Mouse (Mus musculus) brain, adult 2 months (tissue): ENCODE results near the gene Dcun1d3.

Experiments used
- DNase-seq: peaks from one replicate; pipeline ENCODE4 v3.0.0; 2011; ENCODE audit warnings: low read depth, low spot score

Gene Dcun1d3

DNA sequence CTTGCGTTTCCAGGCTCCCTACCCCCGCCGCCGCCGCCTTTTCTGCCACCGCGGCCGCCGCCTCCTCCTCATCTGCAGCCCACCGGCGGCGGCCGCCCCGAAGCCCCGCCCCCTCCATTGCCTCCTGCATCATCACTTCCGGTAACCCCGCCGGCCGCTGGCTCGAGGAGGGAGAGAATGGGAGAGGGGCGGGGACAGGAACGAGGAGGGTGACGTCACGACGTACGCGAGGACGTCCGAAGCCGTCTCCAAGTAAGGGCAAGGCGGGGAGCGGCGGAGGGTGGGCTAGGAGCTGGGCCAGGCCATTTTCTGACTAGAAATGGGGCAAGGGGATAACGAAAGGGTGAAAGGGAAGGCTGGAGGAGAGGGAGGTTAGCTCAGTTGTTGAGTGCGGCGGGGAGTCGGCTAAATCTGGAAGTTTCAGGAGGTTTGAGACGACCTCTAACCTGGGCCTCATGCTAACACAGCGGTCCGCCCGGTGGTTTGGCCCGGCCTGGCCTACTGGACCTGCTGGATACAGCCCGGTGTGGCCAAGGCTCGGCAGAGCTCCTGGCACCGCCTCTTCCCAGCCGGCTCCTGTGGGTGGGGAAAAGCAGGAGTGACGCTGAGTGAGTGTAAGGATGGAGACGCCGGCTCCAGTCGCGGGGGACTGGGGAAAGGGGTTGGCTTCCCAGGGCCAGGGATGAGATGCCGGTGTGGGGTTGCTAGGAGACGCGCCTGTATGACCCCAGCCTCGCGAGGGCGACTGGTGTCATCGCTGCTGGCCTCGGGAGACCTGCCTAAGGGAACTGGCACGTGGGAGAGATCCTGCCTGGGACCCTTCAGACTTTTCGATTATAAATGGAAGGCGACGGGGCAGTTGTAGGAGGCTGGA lies at the start of gene Dcun1d3, which contains the start of gene Lyrm1:
Gene Dcun1d3 (minus strand): TSS at position 660 of the 874 bp plus-strand sequence.
Gene Lyrm1 (plus strand): TSS at position 223 of the 874 bp plus-strand sequence.
- peak; percentile 99 for DNase-seq

GRCm38 (mm10) chr7:119941569-119941968 lies 45.5 kb upstream of the Dcun1d3 start:
- no peak for DNase-seq

GRCm38 (mm10) chr7:119937036-119937435 lies 40.9 kb upstream of the Dcun1d3 start:
- no peak for DNase-seq

DNA sequence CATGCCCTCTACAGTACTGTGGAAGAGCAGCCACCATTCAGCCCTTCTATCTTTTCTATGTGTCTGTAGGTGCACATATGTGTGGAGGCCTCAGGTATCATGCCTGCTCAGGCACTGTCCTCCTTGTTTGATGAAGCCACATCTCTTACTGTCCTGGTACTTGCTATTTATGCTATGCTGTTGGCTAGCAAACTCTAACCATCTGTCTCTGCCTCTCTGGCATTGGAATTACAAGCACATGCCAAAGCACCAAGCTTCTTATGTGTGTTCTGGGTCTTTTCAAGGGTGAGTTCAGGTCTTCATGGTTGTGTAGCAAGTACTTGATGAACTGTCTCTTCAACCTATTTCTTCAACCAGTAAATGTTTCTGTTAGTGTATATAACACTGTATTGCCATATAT lies 40.2 kb upstream of the Dcun1d3 start:
- no peak for DNase-seq

DNA sequence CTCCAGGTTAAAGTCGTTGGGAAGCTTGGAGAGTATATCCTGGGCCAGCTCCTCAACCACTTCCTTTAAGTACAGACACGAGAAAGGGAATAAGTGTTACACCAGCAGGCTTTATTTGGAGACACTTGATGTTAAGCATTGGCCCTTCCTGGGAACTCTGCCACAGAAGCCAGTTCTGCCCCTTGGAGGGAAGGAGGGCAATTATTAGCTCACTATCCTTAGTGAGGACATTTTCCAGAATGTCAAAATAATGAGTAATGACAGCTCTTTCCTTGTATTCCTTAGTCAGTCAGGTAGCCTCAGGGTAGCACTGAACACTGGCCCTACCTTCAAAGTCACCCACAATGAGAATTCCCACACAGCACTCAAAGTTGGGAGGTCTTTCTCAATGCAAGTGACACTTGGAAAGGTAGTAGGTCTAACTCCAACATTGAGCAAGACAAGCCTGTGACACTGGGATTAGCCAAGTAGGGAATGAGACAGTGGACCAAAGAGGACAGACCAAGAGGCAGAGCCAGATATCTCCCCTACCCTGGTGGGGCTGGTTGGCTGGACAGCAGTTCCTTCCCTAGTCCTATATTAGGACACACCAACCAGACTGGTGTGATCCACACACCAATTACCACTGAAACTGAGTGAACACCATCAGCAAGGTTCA lies 32.8 kb upstream of the Dcun1d3 start:
- no peak for DNase-seq

DNA sequence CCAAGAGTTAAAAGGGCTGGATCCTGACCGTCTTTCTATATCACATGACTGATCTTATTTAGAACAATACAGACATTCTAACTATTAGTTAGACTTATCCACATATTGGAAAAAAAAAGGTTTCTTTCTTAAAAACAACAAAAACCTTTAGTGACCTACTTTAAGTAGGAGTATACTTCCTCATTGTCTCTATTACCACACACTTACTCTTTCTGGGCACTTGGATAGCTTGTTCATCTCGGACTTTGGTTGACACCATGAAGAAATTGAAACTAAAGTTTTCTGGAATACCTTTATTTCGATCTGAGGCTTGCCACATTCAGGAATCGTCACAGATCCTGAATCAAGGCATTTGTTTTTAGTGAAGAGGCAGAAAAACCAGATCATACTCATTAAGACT lies 25.0 kb upstream of the Dcun1d3 start:
- no peak for DNase-seq

DNA sequence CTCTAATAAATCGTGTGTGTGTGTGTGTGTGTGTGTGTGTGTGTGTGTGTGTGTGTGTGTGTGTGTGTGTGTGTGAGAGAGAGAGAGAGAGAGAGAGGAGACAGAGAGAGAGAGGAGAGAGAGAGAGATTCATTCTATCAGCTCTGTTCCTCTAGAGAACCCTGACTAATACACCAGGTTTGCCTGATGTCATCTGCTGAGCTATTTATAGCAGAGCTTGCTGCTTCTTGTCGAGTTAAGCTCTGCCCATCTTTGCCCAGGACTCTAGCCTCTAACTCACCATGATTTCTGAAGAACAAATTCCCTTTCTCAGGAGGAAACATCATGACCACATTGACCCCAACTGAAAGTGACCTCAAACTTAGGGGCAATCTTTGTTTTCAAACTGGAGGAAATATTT lies 24.4 kb upstream of the Dcun1d3 start:
- DNase-seq, result peak; percentile 75

GRCm38 (mm10) chr7:119911727-119912126 lies 15.6 kb upstream of the Dcun1d3 start:
- no peak for DNase-seq

- no peak for DNase-seq
These were observed 10.6 kb upstream of the Dcun1d3 start for GRCm38 (mm10) chr7:119906523-119907215.

GRCm38 (mm10) chr7:119899386-119900057 lies 3.4 kb upstream of the Dcun1d3 start:
- no peak for DNase-seq

- no peak for DNase-seq
These were observed 2.3 kb upstream of the Dcun1d3 start for GRCm38 (mm10) chr7:119898247-119898856.

DNA sequence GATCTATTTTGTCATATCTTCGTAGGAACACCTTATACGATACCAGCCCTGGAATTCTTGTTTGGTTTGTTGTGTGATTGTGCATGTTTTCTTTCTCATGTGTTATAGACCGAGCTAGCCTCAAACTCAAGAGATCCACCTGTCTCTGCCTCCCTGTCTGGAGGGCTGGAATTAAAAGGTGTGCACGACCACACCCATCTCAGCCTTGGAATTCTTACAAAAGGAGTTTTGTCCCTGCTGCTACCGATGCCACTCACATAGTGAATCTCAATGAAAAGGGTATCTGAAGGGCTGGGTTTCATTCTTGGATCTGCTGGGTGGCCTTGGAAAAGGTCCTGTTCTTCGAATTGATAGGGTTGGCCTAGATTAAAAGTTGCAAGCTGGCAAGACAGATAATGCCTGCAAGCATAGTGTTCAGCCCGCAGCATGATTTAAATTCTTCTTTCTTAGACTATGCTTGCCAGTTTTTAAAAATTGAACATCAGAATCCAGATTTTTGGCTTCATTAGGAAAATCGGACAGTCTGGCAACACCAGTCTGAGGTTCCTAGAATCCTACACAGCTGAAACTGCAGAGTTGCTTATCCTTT lies 1.5 kb upstream of the Dcun1d3 start:
- no peak for DNase-seq

- no peak for DNase-seq
These were observed 1.1 kb downstream of the Dcun1d3 start for GRCm38 (mm10) chr7:119894818-119895544.

- no peak for DNase-seq
These were observed 3.4 kb downstream of the Dcun1d3 start for GRCm38 (mm10) chr7:119892742-119893141.

- no peak for DNase-seq
These were observed 3.9 kb downstream of the Dcun1d3 start for GRCm38 (mm10) chr7:119892198-119892597.

- peak; percentile 11 for DNase-seq
These were observed 8.2 kb downstream of the Dcun1d3 start for GRCm38 (mm10) chr7:119887887-119888286.

DNA sequence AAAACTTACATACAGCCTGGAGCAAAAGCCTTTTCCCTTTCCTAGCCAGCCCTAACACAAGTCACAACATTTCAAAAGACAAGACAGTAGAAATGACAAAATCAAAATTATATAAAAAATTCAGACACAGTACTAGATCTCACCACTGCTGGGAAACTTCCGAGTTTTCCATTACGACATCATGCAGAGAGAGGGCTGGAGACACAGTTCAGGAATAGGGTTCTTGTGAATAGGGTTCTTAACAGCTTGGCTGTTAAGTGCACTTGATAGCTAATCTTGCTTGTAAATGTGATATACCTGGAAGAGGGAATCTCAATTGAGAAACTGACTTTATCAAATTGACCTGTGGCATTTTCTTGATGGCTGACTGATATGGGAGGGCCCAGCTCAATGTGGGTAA lies 14.9 kb downstream of the Dcun1d3 start:
- DNase-seq, result no peak

GRCm38 (mm10) chr7:119880345-119880744 lies 15.8 kb downstream of the Dcun1d3 start:
- no peak for DNase-seq

GRCm38 (mm10) chr7:119879171-119879570 lies 16.9 kb downstream of the Dcun1d3 start:
- DNase-seq, result no peak

DNA sequence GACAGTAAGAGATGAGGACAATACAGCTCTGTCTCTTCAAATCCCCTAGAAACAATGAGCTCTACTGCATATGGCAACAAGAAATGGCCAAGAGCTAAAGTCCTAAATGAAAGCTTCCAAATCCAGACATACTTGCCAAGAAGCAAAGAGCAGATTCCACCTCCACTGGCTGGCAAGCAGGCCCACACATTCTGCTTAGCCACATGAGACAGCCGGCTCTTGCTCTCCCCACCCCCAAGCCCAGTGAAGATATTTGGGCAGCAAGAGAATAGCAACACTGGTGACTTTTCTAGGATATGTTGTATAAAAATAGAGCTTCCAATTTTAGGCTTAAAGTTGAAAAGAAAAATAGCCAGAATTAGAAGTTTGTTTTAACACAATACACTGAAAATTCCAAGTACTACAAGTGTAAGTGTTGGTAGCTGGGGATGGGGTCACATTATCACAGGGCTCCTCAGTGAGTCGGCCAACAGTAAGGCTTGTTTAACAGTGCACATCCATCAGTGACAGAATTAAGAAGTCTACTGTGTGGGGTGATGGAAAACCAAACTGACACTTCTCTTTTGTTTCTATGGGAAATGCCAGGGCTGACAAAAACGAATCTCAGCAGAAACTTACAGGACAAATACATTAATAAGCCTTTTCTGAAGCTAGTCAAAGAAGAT lies 20.2 kb downstream of the Dcun1d3 start:
- peak; percentile 90 for DNase-seq
